Mouse (Mus musculus): Measurements from ENCODE around the gene Adam26a.
"Not testable (repeated sequence)": the region's sequence is repeated elsewhere in the genome, so short reads cannot be mapped to it uniquely, and the experiment has no call there.

GRCm38 (mm10) chr8:43576607-43577006 lies at the start of gene Adam26a:
- TF ChIP-seq CTCF, POLR2A (IDR thresholded peaks at IDR 0.05; ENCODE audit: extremely low read depth, insufficient read depth, low read length): not testable (repeated sequence)
